Mouse (Mus musculus) cerebellum, postnatal 4 days (tissue): Measurements from ENCODE around the gene Mtrf1.
"Not testable (repeated sequence)": the region's sequence is repeated elsewhere in the genome, so short reads cannot be mapped to it uniquely, and the experiment has no call there.

Experiments
- DNase-seq, 2 experiments: peaks; one replicate each; pipeline ENCODE4 v3.0.0; 2022; ENCODE audit warnings: low spot score in 2 of 2, mixed read lengths in 1 of 2

The Mtrf1 gene

GRCm38 (mm10) chr14:79445055-79445620 is 47.6 kb downstream of the Mtrf1 start:
- peak in 1 of 2 experiments; percentile 37 for DNase-seq

DNA sequence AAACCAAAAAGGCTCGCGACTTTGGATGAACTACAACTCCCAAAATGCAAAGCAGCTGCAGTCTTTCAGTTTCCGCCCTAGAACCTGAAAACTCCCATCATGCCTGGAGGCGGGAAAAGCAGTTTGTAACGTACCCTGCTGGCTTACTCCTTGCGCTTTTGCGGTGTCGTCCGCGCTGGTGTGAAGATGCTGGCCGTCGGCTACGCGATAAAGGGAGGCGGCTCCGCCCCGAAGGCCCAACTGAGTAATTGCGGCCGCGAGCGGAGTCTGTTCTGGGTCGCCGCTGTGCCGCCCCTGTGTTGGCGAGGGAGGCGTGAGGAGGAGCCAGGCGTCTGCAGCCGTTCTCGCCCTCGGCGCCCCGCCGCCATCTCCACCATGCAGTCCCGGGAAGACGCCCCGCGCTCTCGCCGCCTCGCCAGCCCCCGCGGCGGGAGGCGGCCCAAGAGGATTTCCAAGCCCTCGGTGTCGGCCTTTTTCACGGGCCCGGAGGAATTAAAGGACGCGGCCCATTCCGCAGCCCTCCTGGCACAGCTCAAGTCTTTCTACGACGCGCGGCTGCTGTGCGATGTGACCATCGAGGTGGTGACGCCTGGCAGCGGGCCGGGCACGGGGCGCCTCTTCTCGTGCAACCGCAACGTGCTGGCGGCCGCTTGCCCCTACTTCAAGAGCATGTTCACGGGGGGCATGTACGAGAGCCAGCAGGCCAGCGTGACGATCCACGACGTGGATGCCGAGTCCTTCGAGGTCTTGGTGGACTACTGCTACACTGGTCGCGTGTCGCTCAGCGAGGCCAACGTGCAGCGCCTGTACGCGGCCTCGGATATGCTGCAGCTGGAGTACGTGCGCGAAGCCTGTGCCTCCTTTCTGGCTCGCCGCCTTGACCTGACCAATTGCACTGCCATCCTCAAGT is 54.4 kb downstream of the Mtrf1 start, which contains the start of gene Kbtbd6:
Gene Kbtbd6, plus strand, starts transcription at position 155 of the 910 bp plus-strand sequence.
- DNase-seq, result peak; percentile 28 to 70

DNA sequence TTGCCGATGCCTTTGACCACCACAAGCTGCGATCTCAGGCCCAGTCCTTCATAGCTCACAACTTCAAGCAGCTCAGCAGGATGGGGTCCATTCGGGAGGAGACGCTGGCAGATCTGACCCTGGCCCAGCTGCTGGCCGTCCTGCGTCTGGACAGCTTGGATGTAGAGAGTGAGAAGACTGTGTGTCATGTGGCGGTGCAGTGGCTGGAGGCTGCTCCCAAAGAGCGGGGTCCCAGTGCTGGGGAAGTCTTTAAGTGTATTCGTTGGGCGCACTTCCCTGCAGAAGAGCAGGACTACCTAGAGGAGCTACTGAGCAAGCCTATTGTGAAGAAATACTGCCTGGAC is 55.0 kb downstream of the Mtrf1 start:
- DNase-seq, result not testable (repeated sequence)

DNA sequence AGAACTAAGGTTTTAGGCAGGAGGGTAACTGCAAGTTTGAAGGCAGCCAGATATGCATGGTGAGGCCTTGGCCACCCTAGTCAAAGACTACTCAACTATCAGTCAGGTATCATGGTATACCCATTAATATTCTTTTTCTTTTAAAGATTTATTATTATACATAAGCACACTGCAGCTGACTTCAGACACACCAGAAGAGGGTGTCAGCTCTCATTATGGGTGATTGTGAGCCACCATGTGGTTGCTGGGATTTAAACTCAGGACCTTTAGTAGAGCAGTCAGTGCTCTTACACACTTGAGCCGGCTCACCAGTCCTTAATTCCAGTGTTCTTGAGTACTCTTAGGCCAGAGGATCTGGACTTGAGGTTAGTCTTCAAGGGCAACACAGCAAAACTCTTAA is 62.8 kb downstream of the Mtrf1 start:
- no peak for DNase-seq

- DNase-seq, result no peak
Measured at GRCm38 (mm10) chr14:79460988-79461387, 63.4 kb downstream of the Mtrf1 start.

DNA sequence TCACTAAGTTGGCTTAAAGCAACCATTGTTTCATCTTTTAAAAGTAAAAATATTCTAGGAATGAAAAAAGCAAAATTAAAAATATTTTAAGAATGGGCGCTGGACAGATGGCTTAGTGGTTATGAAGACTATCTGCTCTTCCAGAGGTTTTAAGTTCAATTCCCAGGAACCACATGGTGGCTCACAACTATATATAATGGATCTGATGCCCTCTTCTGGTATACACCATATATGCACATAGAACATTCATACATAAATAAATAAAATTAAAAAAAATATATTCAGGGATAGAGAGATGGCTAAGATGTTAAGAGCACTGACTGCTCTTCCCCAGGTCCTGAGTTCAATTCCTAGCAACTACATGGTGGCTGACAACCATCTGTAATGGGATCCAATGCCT is 68.1 kb downstream of the Mtrf1 start:
- no peak for DNase-seq

GRCm38 (mm10) chr14:79467621-79468020 is 70.0 kb downstream of the Mtrf1 start:
- peak in 1 of 2 experiments; percentile 53 for DNase-seq
